Mouse (Mus musculus): ENCODE measurements around the gene Slc6a12.

GRCm38 (mm10) chr6:121322381-121323110 lies 20.3 kb upstream of the Slc6a12 start:
- TF ChIP-seq POLR2A (IDR thresholded peaks at IDR 0.05; ENCODE audit: insufficient read length, low read depth): no peak
- TF ChIP-seq TCF12 (IDR thresholded peaks at IDR 0.05; ENCODE audit: insufficient read depth, poor library complexity, severe bottlenecking): no peak
- no peak for TF ChIP-seq POLR2AphosphoS2 (IDR thresholded peaks at IDR 0.05; ENCODE audit: insufficient read length, low read depth)
- TF ChIP-seq E2F4 (IDR thresholded peaks at IDR 0.05; ENCODE audit: insufficient read depth): no peak
- no peak for TF ChIP-seq MAX (IDR thresholded peaks at IDR 0.05; ENCODE audit: low read depth)
- no peak for TF ChIP-seq CEBPB (IDR thresholded peaks at IDR 0.05; ENCODE audit: insufficient read depth, poor library complexity, severe bottlenecking)
- no peak for TF ChIP-seq USF1 (IDR thresholded peaks at IDR 0.05; ENCODE audit: low read depth)
- TF ChIP-seq MYOG (IDR thresholded peaks at IDR 0.05; ENCODE audit: control insufficient read depth in 1 of 3, insufficient read depth in 1 of 3, insufficient read length in 2 of 3, low read depth in 2 of 3): no peak
- no peak for TF ChIP-seq TCF3 (IDR thresholded peaks at IDR 0.05; ENCODE audit: insufficient read length, low read depth)
- no peak for TF ChIP-seq REST (IDR thresholded peaks at IDR 0.05; ENCODE audit: insufficient read depth, insufficient read length)
